Mouse (Mus musculus): Measurements from ENCODE around the gene Scgb1b15.
"Not testable (repeated sequence)": the region's sequence is repeated elsewhere in the genome, so short reads cannot be mapped to it uniquely, and the experiment has no call there.

Gene Scgb1b15

GRCm38 (mm10) chr7:32836254-32836653 lies at the start of gene Scgb1b15:
Gene Scgb1b15, plus strand, starts transcription at chr7:32836554.
- H3K4me3 ChIP-seq (replicated peaks; ENCODE audit: low read length); H3K9me3 ChIP-seq (ENCODE audit: low read length); H3K36me3 ChIP-seq (ENCODE audit: insufficient read depth, low read length); H3K4me1 ChIP-seq (replicated peaks; ENCODE audit: low read depth, low read length); H3K27me3 ChIP-seq (ENCODE audit: insufficient read depth, low read length): not testable (repeated sequence)

- H3K9me3 ChIP-seq (ENCODE audit: low read length); H3K4me3 ChIP-seq (replicated peaks; ENCODE audit: low read length); H3K27me3 ChIP-seq (ENCODE audit: insufficient read depth, low read length); H3K36me3 ChIP-seq (ENCODE audit: insufficient read depth, low read length); H3K4me1 ChIP-seq (replicated peaks; ENCODE audit: low read depth, low read length): not testable (repeated sequence)
Measured at GRCm38 (mm10) chr7:32829562-32829961, 6.8 kb upstream of the Scgb1b15 start, which contains the start of gene Scgb2b15. Gene Scgb2b15, minus strand, starts transcription at chr7:32829662.
